Mouse (Mus musculus): ENCODE measurements around the gene Tlk1.

Tlk1 gene

GRCm38 (mm10) chr2:70673445-70674126, 151.9 kb downstream of the Tlk1 start:
- DNase-seq: no peak

GRCm38 (mm10) chr2:70672476-70672875, 153.1 kb downstream of the Tlk1 start:
- no peak for DNase-seq

- DNase-seq: no peak
Measured at GRCm38 (mm10) chr2:70669896-70670295, 155.6 kb downstream of the Tlk1 start.

GRCm38 (mm10) chr2:70669241-70669640, 156.3 kb downstream of the Tlk1 start:
- DNase-seq: no peak

- DNase-seq: no peak
Measured at GRCm38 (mm10) chr2:70667016-70667415, 158.5 kb downstream of the Tlk1 start.

- DNase-seq: no peak
Measured at GRCm38 (mm10) chr2:70663764-70664163, 161.8 kb downstream of the Tlk1 start.

All from kidney, adult 18-20 months (tissue).